Comparison of ENCODE assay signal across 14 mouse cellular contexts in genomic region chr3:67923095-67923494, GRCm38 (mm10). TPM values are rescaled to one million over a fixed set of nuclear protein-coding genes. Genes with fewer than 3 reads are reported as not detected.
"Had no signal": no experiment of that assay in that cellular context is flagged by ENCODE, and none has a peak within 500 bp of the region (broad histone marks: within the 10 kb centered on the region; RNA-seq: fewer than 3 reads in every experiment).

No protein-coding gene starts in this region.

- ATAC-seq: liver, embryonic 12.5 days; midbrain, embryonic 16.5 days had no signal

- DNase-seq: lung, adult 18-20 months; lung, embryonic 14.5 days; lung, postnatal 10 days; lung, postnatal 4 days; midbrain, embryonic 14.5 days; right cerebral cortex, postnatal 14 days; thymus, adult 18-20 months; thymus, postnatal 14 days; thymus, postnatal 36 days had no signal

RNA-seq across cellular contexts. Expression of gene Iqschfp, which starts 31.1 kb away (rescaled TPM):
- total RNA-seq: megakaryocyte, adult 5-6 weeks; megakaryocyte-erythroid progenitor cell, adult 5-6 weeks; neutrophil, adult 5-6 weeks had no signal

RNA-seq across cellular contexts. Expression of gene Iqcj, which starts 31.1 kb away (rescaled TPM):
- total RNA-seq: megakaryocyte, adult 5-6 weeks; megakaryocyte-erythroid progenitor cell, adult 5-6 weeks had no signal
